Mouse (Mus musculus): ENCODE data around the gene BC005537. TPM values are rescaled to one million over a fixed set of nuclear protein-coding genes. Genes with fewer than 3 reads are reported as not detected.

BC005537 gene
- total and polyA plus RNA-seq, 2 experiments, result 20.3 to 63.3 TPM

DNA sequence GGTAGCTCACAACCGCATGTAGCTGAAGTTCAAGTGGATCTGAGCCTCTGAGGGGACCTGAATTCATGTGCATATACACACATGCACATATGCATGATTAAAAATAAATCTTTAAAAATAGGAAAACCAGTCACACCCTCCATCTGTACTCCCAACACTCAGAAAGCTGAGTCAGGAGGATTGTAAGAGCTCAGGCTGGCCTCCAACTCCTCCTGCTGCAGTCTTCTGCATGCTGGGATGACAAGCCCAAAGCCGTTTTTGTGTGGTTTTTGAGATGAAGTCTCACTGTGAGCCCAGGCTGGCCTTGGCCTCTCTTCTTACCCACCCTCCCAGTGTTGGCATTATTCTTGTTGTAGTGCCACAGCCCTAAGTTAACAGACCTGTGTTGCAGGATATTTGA, 23.4 kb upstream of the BC005537 start:
- Histone ChIP-seq H3K36me3 (ENCODE audit: control insufficient read depth, insufficient read depth, low read length) (no peaks in the 10 kb centered on the region), H3K9ac (ENCODE audit: low read depth, low read length) (no peak overlapping the region), H3K27ac (replicated peaks; ENCODE audit: insufficient read depth, low read depth, low read length) (no peak overlapping the region), H3K79me2 (ENCODE audit: control insufficient read depth, insufficient read depth, low read length) (no peaks in the 10 kb centered on the region), H3K27me3 (ENCODE audit: control insufficient read depth, insufficient read depth, low read length) (no peaks in the 10 kb centered on the region), H3K4me3 (ENCODE audit: insufficient read depth, low read depth, low read length) (no peak overlapping the region), H3K4me1 (ENCODE audit: control insufficient read depth, insufficient read depth, low read length) (no peaks in the 10 kb centered on the region)
- 88% methylated on average over 2 of the region's 2 CpGs for WGBS
- DNase-seq (ENCODE audit: extremely low read depth, low read depth, low spot score), result no peak
- TF ChIP-seq POLR2A (IDR thresholded peaks at IDR 0.05; ENCODE audit: extremely low read depth, insufficient read depth, low read length), result no peak
- TF ChIP-seq CTCF (IDR thresholded peaks at IDR 0.05; ENCODE audit: low read depth, low read length), result no peak

DNA sequence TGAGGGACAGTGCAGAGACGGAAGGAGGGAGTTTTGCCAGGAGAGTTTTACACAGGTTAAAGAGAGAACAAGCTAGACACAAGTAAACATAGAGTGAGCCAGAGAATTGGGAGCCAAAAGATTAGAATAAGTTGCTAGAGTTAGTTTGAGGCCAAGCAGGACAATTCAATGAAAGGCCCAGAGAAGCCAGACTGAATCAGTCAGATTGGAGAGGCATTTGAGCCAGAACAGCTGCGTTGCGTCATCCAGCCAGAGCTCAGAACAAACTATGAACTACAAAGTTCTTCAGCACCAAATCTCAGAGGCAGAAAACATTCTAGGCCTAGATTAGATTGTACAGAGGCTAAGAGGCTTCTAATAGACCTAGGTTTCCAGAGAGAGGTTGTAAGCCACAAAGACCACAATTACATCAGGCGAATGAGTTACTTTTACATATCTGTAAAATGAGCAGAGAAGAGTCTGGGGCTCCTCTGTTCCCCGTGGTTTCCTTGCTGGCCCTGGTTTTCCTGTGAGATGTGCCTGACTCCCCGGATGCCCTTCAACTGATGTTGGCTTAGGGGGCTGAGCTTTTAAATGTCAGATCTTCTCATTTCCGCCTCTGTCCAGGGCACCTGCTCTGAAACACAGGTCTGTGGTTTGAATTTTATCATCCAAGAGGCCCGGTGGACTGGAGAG, 22.6 kb upstream of the BC005537 start:
- Histone ChIP-seq H3K27me3 (ENCODE audit: control insufficient read depth, insufficient read depth, low read length) (no peaks in the 10 kb centered on the region), H3K4me3 (ENCODE audit: insufficient read depth, low read depth, low read length) (no peak overlapping the region), H3K27ac (replicated peaks; ENCODE audit: insufficient read depth, low read depth, low read length) (no peak overlapping the region), H3K79me2 (ENCODE audit: control insufficient read depth, insufficient read depth, low read length) (no peaks in the 10 kb centered on the region), H3K9ac (ENCODE audit: low read depth, low read length) (no peak overlapping the region), H3K4me1 (ENCODE audit: control insufficient read depth, insufficient read depth, low read length) (no peaks in the 10 kb centered on the region), H3K36me3 (ENCODE audit: control insufficient read depth, insufficient read depth, low read length) (no peaks in the 10 kb centered on the region)
- peak; percentile 99 for DNase-seq (ENCODE audit: extremely low read depth, low read depth, low spot score)
- WGBS, result 66% methylated on average over 8 of the region's 8 CpGs
- TF ChIP-seq CTCF (IDR thresholded peaks at IDR 0.05; ENCODE audit: low read depth, low read length) (no peak), POLR2A (IDR thresholded peaks at IDR 0.05; ENCODE audit: extremely low read depth, insufficient read depth, low read length) (no peak)

DNA sequence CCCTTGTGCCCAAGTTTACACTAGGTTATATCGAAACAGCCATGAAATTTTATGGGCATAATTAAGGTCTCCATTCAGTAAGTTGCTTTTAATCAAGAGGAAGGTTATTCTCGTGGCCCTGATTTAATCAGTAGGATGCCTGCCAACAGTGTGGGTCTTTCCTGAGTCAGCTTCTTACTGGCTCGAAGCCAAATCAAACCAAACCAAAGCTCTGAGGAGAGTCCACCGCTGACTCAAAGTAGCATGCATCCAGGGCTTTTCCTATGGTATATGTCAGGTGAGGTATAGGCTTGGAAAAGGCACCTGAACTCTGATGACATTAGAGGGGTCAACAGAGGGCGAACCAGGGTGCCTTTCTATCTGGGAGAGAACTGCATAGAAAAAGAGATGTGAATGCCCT, 19.5 kb upstream of the BC005537 start:
- WGBS, result 60% methylated on average over 5 of the region's 5 CpGs
- no peak for DNase-seq (ENCODE audit: extremely low read depth, low read depth, low spot score)

DNA sequence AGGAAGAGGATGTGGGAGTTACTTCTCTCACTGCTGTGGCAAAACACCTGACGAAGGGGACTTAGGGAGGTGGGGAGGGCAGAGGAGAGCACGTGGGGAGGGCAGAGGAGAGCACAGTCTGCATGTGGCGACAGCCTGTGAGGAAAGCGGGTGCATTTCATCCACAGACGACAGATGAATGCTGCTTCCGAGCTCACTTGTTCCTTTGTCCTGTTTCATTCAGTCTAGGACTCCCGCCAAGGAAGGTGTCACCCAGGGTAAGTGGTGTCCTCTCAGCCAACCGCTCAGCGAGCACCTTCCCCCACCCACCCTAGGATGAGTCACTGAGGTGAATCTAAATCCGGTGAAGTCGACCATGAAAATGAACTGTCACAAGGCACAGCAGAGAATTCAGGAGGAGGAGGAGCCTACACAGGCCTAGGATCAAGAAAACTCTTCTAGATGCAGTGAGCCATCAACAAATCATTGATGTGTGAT, 15.4 kb upstream of the BC005537 start:
- H3K4me1 ChIP-seq (ENCODE audit: control insufficient read depth, insufficient read depth, low read length), result no peaks in the 10 kb centered on the region
- no peak overlapping the region for H3K4me3 ChIP-seq (ENCODE audit: insufficient read depth, low read depth, low read length)
- H3K9ac ChIP-seq (ENCODE audit: low read depth, low read length), result no peak overlapping the region
- no peak overlapping the region for H3K27ac ChIP-seq (replicated peaks; ENCODE audit: insufficient read depth, low read depth, low read length)
- no peaks in the 10 kb centered on the region for H3K27me3 ChIP-seq (ENCODE audit: control insufficient read depth, insufficient read depth, low read length)
- no peaks in the 10 kb centered on the region for H3K36me3 ChIP-seq (ENCODE audit: control insufficient read depth, insufficient read depth, low read length)
- no peaks in the 10 kb centered on the region for H3K79me2 ChIP-seq (ENCODE audit: control insufficient read depth, insufficient read depth, low read length)
- TF ChIP-seq CTCF (IDR thresholded peaks at IDR 0.05; ENCODE audit: low read depth, low read length) (no peak), POLR2A (IDR thresholded peaks at IDR 0.05; ENCODE audit: extremely low read depth, insufficient read depth, low read length) (no peak)
- no peak for DNase-seq (ENCODE audit: extremely low read depth, low read depth, low spot score)
- 75% methylated on average over 11 of the region's 11 CpGs for WGBS

More for the DNA sequence above, 19.5 kb upstream of the BC005537 start:
- H3K27ac ChIP-seq (replicated peaks; ENCODE audit: insufficient read depth, low read depth, low read length), result no peak overlapping the region
- H3K4me3 ChIP-seq (ENCODE audit: insufficient read depth, low read depth, low read length), result no peak overlapping the region
- no peaks in the 10 kb centered on the region for H3K4me1 ChIP-seq (ENCODE audit: control insufficient read depth, insufficient read depth, low read length)
- no peaks in the 10 kb centered on the region for H3K36me3 ChIP-seq (ENCODE audit: control insufficient read depth, insufficient read depth, low read length)
- no peaks in the 10 kb centered on the region for H3K27me3 ChIP-seq (ENCODE audit: control insufficient read depth, insufficient read depth, low read length)
- TF ChIP-seq POLR2A (IDR thresholded peaks at IDR 0.05; ENCODE audit: extremely low read depth, insufficient read depth, low read length) (no peak), CTCF (IDR thresholded peaks at IDR 0.05; ENCODE audit: low read depth, low read length) (no peak)
- no peaks in the 10 kb centered on the region for H3K79me2 ChIP-seq (ENCODE audit: control insufficient read depth, insufficient read depth, low read length)
- H3K9ac ChIP-seq (ENCODE audit: low read depth, low read length), result no peak overlapping the region

DNA sequence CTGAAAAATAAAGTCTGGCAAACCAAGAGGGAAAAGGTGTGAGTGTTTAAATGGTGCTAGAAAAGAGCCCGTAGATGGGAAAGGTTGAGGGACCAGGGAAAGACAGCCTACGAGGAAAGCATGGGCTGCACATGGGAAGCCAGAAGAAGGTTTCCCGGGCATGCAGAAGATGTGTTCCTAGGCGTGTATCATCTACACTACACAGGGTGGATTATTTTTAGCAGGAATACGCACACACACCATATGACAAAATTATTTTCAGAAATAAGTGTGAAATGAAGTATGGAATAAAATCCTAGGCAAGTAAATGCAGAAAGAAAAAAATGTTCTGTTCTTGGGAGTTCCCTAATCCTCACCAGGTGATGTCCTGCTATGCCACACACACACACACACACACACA, 14.0 kb upstream of the BC005537 start:
- H3K36me3 ChIP-seq (ENCODE audit: control insufficient read depth, insufficient read depth, low read length), result no peaks in the 10 kb centered on the region
- peaks cover 7% of the 10 kb centered on the region for H3K4me1 ChIP-seq (ENCODE audit: control insufficient read depth, insufficient read depth, low read length)
- H3K9ac ChIP-seq (ENCODE audit: low read depth, low read length), result no peak overlapping the region
- DNase-seq (ENCODE audit: extremely low read depth, low read depth, low spot score), result no peak
- no peak for TF ChIP-seq POLR2A (IDR thresholded peaks at IDR 0.05; ENCODE audit: extremely low read depth, insufficient read depth, low read length)
- no peak for TF ChIP-seq CTCF (IDR thresholded peaks at IDR 0.05; ENCODE audit: low read depth, low read length)
- no peak overlapping the region for H3K27ac ChIP-seq (replicated peaks; ENCODE audit: insufficient read depth, low read depth, low read length)
- WGBS, result 93% methylated on average over 5 of the region's 5 CpGs
- no peaks in the 10 kb centered on the region for H3K27me3 ChIP-seq (ENCODE audit: control insufficient read depth, insufficient read depth, low read length)
- no peaks in the 10 kb centered on the region for H3K79me2 ChIP-seq (ENCODE audit: control insufficient read depth, insufficient read depth, low read length)
- H3K4me3 ChIP-seq (ENCODE audit: insufficient read depth, low read depth, low read length), result no peak overlapping the region

DNA sequence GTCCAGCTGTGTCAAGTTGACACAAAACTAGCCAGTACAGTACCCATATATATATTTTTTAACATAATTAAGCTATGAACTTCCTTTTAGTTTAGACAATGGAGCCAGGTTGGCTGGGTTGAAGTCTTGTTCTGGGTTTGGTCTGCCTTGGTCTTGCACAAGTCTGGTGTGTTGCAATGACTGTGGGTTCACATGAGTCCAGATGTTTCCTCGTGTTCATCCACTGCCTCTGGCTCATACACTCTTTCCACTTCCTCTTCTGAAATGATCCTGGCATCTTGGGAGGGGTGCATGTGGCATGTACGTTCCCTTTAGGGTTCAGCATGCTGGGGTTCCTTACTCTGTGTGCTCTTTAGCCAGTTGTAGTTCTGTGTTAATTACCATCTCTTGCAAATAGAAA, 10.1 kb upstream of the BC005537 start:
- DNase-seq (ENCODE audit: extremely low read depth, low read depth, low spot score), result peak; percentile 95
- Histone ChIP-seq H3K4me1 (ENCODE audit: control insufficient read depth, insufficient read depth, low read length) (peaks cover 7% of the 10 kb centered on the region), H3K27me3 (ENCODE audit: control insufficient read depth, insufficient read depth, low read length) (no peaks in the 10 kb centered on the region), H3K9ac (ENCODE audit: low read depth, low read length) (no peak overlapping the region), H3K4me3 (ENCODE audit: insufficient read depth, low read depth, low read length) (no peak overlapping the region), H3K36me3 (ENCODE audit: control insufficient read depth, insufficient read depth, low read length) (no peaks in the 10 kb centered on the region), H3K79me2 (ENCODE audit: control insufficient read depth, insufficient read depth, low read length) (no peaks in the 10 kb centered on the region), H3K27ac (replicated peaks; ENCODE audit: insufficient read depth, low read depth, low read length) (no peak overlapping the region)
- TF ChIP-seq CTCF (IDR thresholded peaks at IDR 0.05; ENCODE audit: low read depth, low read length), result no peak
- no peak for TF ChIP-seq POLR2A (IDR thresholded peaks at IDR 0.05; ENCODE audit: extremely low read depth, insufficient read depth, low read length)
- 16% methylated on average over 2 of the region's 2 CpGs for WGBS
